Mouse (Mus musculus) liver, embryonic 14.5 days (tissue): ENCODE data around the gene Dock1. TPM values are rescaled to one million over a fixed set of nuclear protein-coding genes. Genes with fewer than 3 reads are reported as not detected.

Experiments
- ATAC-seq: fragments of 200-750 bp; cut with Nextera tagmentation; 2 replicates; pipeline ENCODE4 v1.8.0; 2017; ENCODE audit warnings: moderate number of reproducible peaks, mild to moderate bottlenecking, moderate library complexity; ENCODE audit not compliant: insufficient read depth
- DNase-seq, 3 experiments: peaks; one replicate each; pipeline ENCODE4 v3.0.0-alpha.2; 2012 to 2013; ENCODE audit warnings: low read depth in 3 of 3, low spot score in 3 of 3
- H3K27ac ChIP-seq: fragments of 300-500 bp; sonication (generic); 2 replicates; pipeline ENCODE4 v1.5.1; 2014; ENCODE audit warnings: moderate library complexity, mild to moderate bottlenecking, control low read depth, inconsistent platforms
- H3K27me3 ChIP-seq: fragments of 300-500 bp; sonication (generic); 2 replicates; pipeline ENCODE4 v1.6.1; 2014; ENCODE audit warnings: mild to moderate bottlenecking, low read length, moderate library complexity; ENCODE audit not compliant: control insufficient read depth, insufficient read depth
- H3K36me3 ChIP-seq: fragments of 300-500 bp; sonication (generic); replicated peaks from 2 replicates; pipeline ENCODE4 v1.6.1; 2014; ENCODE audit warnings: low read depth; ENCODE audit not compliant: control insufficient read depth, insufficient read depth
- H3K4me1 ChIP-seq, 2 experiments: fragments of 200-500 bp in 1 of 2; fragments of 300-500 bp in 1 of 2; sonication (generic) in 1 of 2; replicated peaks; 2 replicates each; pipeline ENCODE4 v1.6.1; 2012 to 2014; ENCODE audit warnings: antibody characterized with exemption in 1 of 2, inconsistent platforms in 1 of 2, low read length in 1 of 2; ENCODE audit not compliant: control insufficient read depth in 2 of 2, insufficient read depth in 2 of 2
- H3K4me2 ChIP-seq: fragments of 300-500 bp; sonication (generic); 2 replicates; pipeline ENCODE4 v1.6.1; 2014; ENCODE audit warnings: low read depth, mild to moderate bottlenecking, control low read depth, moderate library complexity
- H3K4me3 ChIP-seq, 2 experiments: fragments of 200-500 bp in 1 of 2; fragments of 300-500 bp in 1 of 2; sonication (generic) in 1 of 2; 2 replicates each; pipeline ENCODE4 v1.5.1; 2012 to 2014; ENCODE audit warnings: low read depth in 2 of 2, low read length in 2 of 2, mild to moderate bottlenecking in 2 of 2, control low read depth in 1 of 2, inconsistent platforms in 1 of 2, moderate library complexity in 1 of 2; ENCODE audit not compliant: insufficient read depth in 1 of 2
- H3K9ac ChIP-seq: fragments of 300-500 bp; sonication (generic); replicated peaks from 2 replicates; pipeline ENCODE4 v1.6.1; 2014; ENCODE audit warnings: mild to moderate bottlenecking, control low read depth, moderate library complexity
- H3K9me3 ChIP-seq: fragments of 300-500 bp; sonication (generic); 2 replicates; pipeline ENCODE4 v1.6.1; 2016; ENCODE audit warnings: low read length, mixed read lengths; ENCODE audit not compliant: control insufficient read depth
- CTCF ChIP-seq: IDR thresholded peaks from 2 replicates; pipeline ENCODE4 v1.5.1; 2016; ENCODE audit warnings: antibody characterized with exemption, low read depth, control low read depth
- EP300 ChIP-seq: IDR thresholded peaks from 2 replicates; pipeline ENCODE4 v1.6.1; 2016; ENCODE audit warnings: antibody characterized with exemption, low read depth
- WGBS: fragments of 180-500 bp; shearing (Covaris S2); extraction: QIAGEN DNeasy Blood & Tissue Kit; methylation state at CpG from one replicate; pipeline ENCODE4 v1.1.7; 2014; ENCODE audit not compliant: insufficient replicate concordance; 5-methylcytosine and 5-hydroxymethylcytosine counted together
- polyA plus RNA-seq, 2 experiments: library from polyadenylated mRNA; depleted of rRNA in 1 of 2; stranded (reverse) in 1 of 2; unstranded in 1 of 2; fragments of >200 nt; fragmentation: Nextera tagmentation in 1 of 2; extraction: Ambion mirVana in 1 of 2; gene quantifications; 2 replicates each; pipeline versions ENCODE4 v1.2.1 to v1.2.3; 2012 to 2014

Gene Dock1
- polyA plus RNA-seq, 2 experiments: 1.9 to 2.5 TPM

GRCm38 (mm10) chr7:135084069-135084468 is 413.6 kb downstream of the Dock1 start:
- H3K4me3 ChIP-seq: no peak overlapping the region
- TF ChIP-seq CTCF (no peak), EP300 (no peak)

GRCm38 (mm10) chr7:135086556-135086955 is 416.1 kb downstream of the Dock1 start:
- Histone ChIP-seq H3K4me3 (no peak overlapping the region), H3K4me1 (no peaks in the 10 kb centered on the region), H3K27me3 (no peaks in the 10 kb centered on the region), H3K4me2 (no peak overlapping the region), H3K36me3 (no peaks in the 10 kb centered on the region), H3K27ac (no peak overlapping the region), H3K9ac (no peak overlapping the region), H3K9me3 (no peaks in the 10 kb centered on the region)
- DNase-seq (no peak), ATAC-seq (no peak)
- no peak for TF ChIP-seq EP300
- TF ChIP-seq CTCF: no peak
- 61% methylated on average over 5 of the region's 5 CpGs for WGBS

More at GRCm38 (mm10) chr7:135084069-135084468, 413.6 kb downstream of the Dock1 start:
- WGBS: 59% methylated on average over 7 of the region's 7 CpGs
- H3K4me2 ChIP-seq: no peak overlapping the region
- H3K4me1 ChIP-seq: no peaks in the 10 kb centered on the region
- no peak overlapping the region for H3K27ac ChIP-seq
- no peaks in the 10 kb centered on the region for H3K36me3 ChIP-seq
- H3K9me3 ChIP-seq: no peaks in the 10 kb centered on the region
- no peak for ATAC-seq
- no peak overlapping the region for H3K9ac ChIP-seq
- no peaks in the 10 kb centered on the region for H3K27me3 ChIP-seq
- no peak for DNase-seq

GRCm38 (mm10) chr7:135089626-135090025 is 419.2 kb downstream of the Dock1 start:
- no peaks in the 10 kb centered on the region for H3K36me3 ChIP-seq
- H3K9ac ChIP-seq: no peak overlapping the region
- H3K9me3 ChIP-seq: no peaks in the 10 kb centered on the region
- TF ChIP-seq CTCF: no peak
- TF ChIP-seq EP300: no peak
- DNase-seq: no peak
- no peak overlapping the region for H3K27ac ChIP-seq
- H3K4me3 ChIP-seq: no peak overlapping the region
- no peak for ATAC-seq
- H3K27me3 ChIP-seq: no peaks in the 10 kb centered on the region
- no peak overlapping the region for H3K4me2 ChIP-seq
- no peaks in the 10 kb centered on the region for H3K4me1 ChIP-seq
- WGBS: 51% methylated on average over 4 of the region's 4 CpGs

GRCm38 (mm10) chr7:135093851-135094250 is 423.4 kb downstream of the Dock1 start:
- TF ChIP-seq EP300 (no peak), CTCF (no peak)
- Histone ChIP-seq H3K36me3 (no peaks in the 10 kb centered on the region), H3K27ac (no peak overlapping the region), H3K4me1 (no peaks in the 10 kb centered on the region), H3K27me3 (no peaks in the 10 kb centered on the region), H3K9me3 (no peaks in the 10 kb centered on the region), H3K9ac (no peak overlapping the region), H3K4me2 (no peak overlapping the region), H3K4me3 (no peak overlapping the region)
- 59% methylated on average over 2 of the region's 2 CpGs for WGBS
- no peak for DNase-seq
- no peak for ATAC-seq

GRCm38 (mm10) chr7:135101921-135102320 is 431.5 kb downstream of the Dock1 start:
- H3K4me3 ChIP-seq: no peak overlapping the region
- no peak overlapping the region for H3K27ac ChIP-seq
- no peaks in the 10 kb centered on the region for H3K36me3 ChIP-seq
- H3K4me1 ChIP-seq: no peaks in the 10 kb centered on the region
- no peaks in the 10 kb centered on the region for H3K27me3 ChIP-seq
- no peak overlapping the region for H3K4me2 ChIP-seq
- no peaks in the 10 kb centered on the region for H3K9me3 ChIP-seq
- TF ChIP-seq CTCF: no peak
- no peak for TF ChIP-seq EP300
- 61% methylated on average over 7 of the region's 7 CpGs for WGBS
- no peak overlapping the region for H3K9ac ChIP-seq
- DNase-seq (no peak), ATAC-seq (no peak)
